Mouse (Mus musculus): ENCODE results near the gene Smok2b. TPM values are rescaled to one million over a fixed set of nuclear protein-coding genes. Genes with fewer than 3 reads are reported as not detected.
"Not testable (repeated sequence)": the region's sequence is repeated elsewhere in the genome, so short reads cannot be mapped to it uniquely, and the experiment has no call there.

Smok2b gene
- total RNA-seq (2014; rRNA removed) (not detected in 2 replicates), polyA plus RNA-seq (2012; rRNA removed) (not detected in 2 replicates)

DNA sequence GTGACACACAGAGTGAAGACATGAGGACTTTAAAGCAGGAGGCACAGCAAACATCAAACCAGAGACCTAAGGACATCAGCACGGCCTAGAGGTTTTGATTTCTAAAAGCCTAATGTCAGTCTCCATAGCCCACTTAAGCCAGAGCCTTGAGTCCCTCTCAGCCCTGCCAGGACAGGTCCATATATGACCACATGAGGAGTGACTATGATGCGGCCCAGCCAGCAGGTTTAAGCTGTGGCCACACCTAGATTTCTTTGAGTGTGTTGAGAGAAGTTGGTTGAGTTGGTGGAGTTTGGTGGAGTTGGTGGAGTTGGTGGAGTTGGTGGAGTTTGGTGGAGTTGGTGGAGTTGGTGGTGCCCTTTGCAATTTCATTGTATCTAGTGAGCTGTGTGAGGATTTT, at the start of gene Smok2b:
TSS of gene Smok2b (plus strand) at position 301 of the 400 bp plus-strand sequence.
- DNase-seq (ENCODE audit: extremely low read depth, low read depth, low spot score); H3K27ac ChIP-seq (replicated peaks; ENCODE audit: insufficient read depth, low read depth, low read length); H3K4me1 ChIP-seq (ENCODE audit: control insufficient read depth, insufficient read depth, low read length); H3K9ac ChIP-seq (ENCODE audit: low read depth, low read length); H3K27me3 ChIP-seq (ENCODE audit: control insufficient read depth, insufficient read depth, low read length); H3K79me2 ChIP-seq (ENCODE audit: control insufficient read depth, insufficient read depth, low read length); H3K4me3 ChIP-seq (ENCODE audit: insufficient read depth, low read depth, low read length); H3K36me3 ChIP-seq (ENCODE audit: control insufficient read depth, insufficient read depth, low read length): not testable (repeated sequence)
- 66% methylated on average over 2 of the region's 2 CpGs for WGBS

DNA sequence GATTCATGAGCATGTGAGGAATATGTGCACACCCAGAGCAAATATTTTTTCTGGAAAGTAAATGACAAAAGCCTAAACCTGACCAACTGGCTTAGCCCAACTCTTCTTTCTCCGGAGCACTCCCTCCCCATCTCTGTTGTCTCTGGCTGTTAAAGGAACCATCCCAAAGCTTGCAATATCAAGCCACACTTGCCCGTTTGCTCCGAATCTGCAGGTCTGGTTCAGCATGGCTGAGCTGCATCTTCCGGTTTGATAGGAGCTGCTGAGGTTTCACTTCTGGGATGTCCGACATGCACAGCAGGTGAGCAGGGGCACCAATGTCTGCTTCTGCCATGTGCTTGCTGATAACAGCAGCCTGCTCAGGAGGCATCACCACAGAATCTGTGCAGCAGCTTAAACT, 49.6 kb upstream of the Smok2b start:
- H3K27ac ChIP-seq (replicated peaks; ENCODE audit: insufficient read depth, low read depth, low read length); H3K36me3 ChIP-seq (ENCODE audit: control insufficient read depth, insufficient read depth, low read length); H3K27me3 ChIP-seq (ENCODE audit: control insufficient read depth, insufficient read depth, low read length); H3K9ac ChIP-seq (ENCODE audit: low read depth, low read length); H3K4me3 ChIP-seq (ENCODE audit: insufficient read depth, low read depth, low read length); DNase-seq (ENCODE audit: extremely low read depth, low read depth, low spot score); H3K4me1 ChIP-seq (ENCODE audit: control insufficient read depth, insufficient read depth, low read length); H3K79me2 ChIP-seq (ENCODE audit: control insufficient read depth, insufficient read depth, low read length): not testable (repeated sequence)
- 86% methylated on average over 5 of the region's 5 CpGs for WGBS

DNA sequence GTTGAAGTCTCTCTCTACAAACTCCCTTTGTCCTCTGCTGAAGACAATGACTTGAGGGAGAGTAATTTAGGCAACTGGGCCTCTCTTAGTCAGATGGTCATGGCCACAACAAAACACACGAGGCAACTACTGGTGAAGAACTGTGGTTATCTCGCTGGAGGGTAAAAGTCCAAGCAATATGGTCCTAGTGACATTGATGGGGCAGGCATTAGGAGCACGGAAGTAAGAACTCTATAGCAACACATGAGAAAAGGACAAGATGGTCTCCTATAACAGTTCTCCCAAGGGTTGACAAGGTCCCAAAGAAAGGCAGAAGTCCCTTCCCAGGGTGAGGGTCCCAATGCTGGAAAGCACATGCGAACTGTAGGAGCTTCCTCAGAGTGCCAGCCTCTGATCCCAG, 47.3 kb upstream of the Smok2b start:
- WGBS, result 60% methylated on average over 3 of the region's 4 CpGs

DNA sequence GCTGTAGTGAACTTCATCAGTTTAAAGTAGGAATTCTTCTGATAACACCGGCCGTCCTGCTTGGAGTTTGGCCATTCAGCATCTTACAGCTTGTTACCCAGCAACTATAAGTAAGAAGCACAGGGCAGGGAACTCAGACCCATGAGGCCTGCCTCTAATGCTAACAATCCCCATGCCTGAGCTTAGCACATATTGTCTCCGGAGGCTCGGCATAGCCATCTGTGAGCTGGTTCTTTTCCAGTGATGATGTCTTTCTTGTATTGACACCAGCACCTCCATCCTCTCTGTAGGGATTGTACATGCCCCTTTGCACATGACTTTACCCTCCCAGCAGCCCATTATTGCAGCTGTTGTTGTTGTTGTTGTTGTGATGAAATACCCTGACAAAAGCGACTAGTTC, 45.5 kb upstream of the Smok2b start:
- H3K9ac ChIP-seq (ENCODE audit: low read depth, low read length); H3K36me3 ChIP-seq (ENCODE audit: control insufficient read depth, insufficient read depth, low read length); H3K4me3 ChIP-seq (ENCODE audit: insufficient read depth, low read depth, low read length); H3K27me3 ChIP-seq (ENCODE audit: control insufficient read depth, insufficient read depth, low read length); H3K4me1 ChIP-seq (ENCODE audit: control insufficient read depth, insufficient read depth, low read length); DNase-seq (ENCODE audit: extremely low read depth, low read depth, low spot score); H3K79me2 ChIP-seq (ENCODE audit: control insufficient read depth, insufficient read depth, low read length); H3K27ac ChIP-seq (replicated peaks; ENCODE audit: insufficient read depth, low read depth, low read length): not testable (repeated sequence)
- WGBS, result 86% methylated on average over 5 of the region's 5 CpGs

More for the DNA sequence above, 47.3 kb upstream of the Smok2b start:
- H3K27me3 ChIP-seq (ENCODE audit: control insufficient read depth, insufficient read depth, low read length); H3K36me3 ChIP-seq (ENCODE audit: control insufficient read depth, insufficient read depth, low read length); H3K27ac ChIP-seq (replicated peaks; ENCODE audit: insufficient read depth, low read depth, low read length); H3K79me2 ChIP-seq (ENCODE audit: control insufficient read depth, insufficient read depth, low read length); H3K4me1 ChIP-seq (ENCODE audit: control insufficient read depth, insufficient read depth, low read length); H3K4me3 ChIP-seq (ENCODE audit: insufficient read depth, low read depth, low read length); DNase-seq (ENCODE audit: extremely low read depth, low read depth, low spot score); H3K9ac ChIP-seq (ENCODE audit: low read depth, low read length): not testable (repeated sequence)

DNA sequence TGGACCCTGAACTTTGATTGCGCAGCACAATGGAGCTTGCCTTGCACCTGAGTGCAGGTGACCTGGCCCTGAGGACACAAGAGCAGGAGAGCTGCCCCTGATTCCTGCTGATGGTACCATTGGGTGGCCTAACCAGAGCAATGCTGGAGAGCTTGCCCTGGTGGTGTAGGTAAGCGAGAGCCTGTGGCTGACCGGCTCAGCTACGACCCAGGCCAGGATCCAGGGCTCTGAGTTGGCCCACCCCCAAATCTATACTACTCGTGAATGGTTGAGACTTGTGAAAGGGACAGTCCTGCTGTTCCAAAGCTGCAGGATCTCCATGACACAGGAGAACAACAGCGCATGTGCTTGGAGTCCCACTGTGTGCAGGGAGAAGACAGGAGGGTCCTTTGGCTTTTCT, 43.5 kb upstream of the Smok2b start:
- not testable (repeated sequence) for H3K9ac ChIP-seq (ENCODE audit: low read depth, low read length); H3K4me3 ChIP-seq (ENCODE audit: insufficient read depth, low read depth, low read length); H3K79me2 ChIP-seq (ENCODE audit: control insufficient read depth, insufficient read depth, low read length); DNase-seq (ENCODE audit: extremely low read depth, low read depth, low spot score); H3K36me3 ChIP-seq (ENCODE audit: control insufficient read depth, insufficient read depth, low read length); H3K27me3 ChIP-seq (ENCODE audit: control insufficient read depth, insufficient read depth, low read length); H3K4me1 ChIP-seq (ENCODE audit: control insufficient read depth, insufficient read depth, low read length); H3K27ac ChIP-seq (replicated peaks; ENCODE audit: insufficient read depth, low read depth, low read length)
- WGBS, result 74% methylated on average over 6 of the region's 6 CpGs

DNA sequence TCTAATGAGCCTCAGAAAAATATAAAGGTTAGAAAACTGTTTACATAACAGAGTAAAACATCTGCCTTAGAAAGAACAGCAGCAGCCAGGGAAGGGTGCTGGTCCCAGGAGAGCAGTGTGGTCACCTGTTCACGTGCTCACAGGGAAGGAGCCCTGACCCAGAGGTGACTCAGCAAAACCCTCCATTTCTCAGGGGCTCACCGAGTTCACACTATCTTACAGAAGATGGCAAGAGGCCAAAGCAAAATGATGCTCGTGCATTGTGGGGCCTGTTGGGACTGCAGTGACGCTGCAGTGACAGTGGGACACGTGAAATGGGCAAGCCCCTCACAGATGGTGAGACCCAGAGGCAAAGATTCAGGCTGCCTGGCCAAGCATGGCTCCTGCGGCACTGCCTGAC, 42.4 kb upstream of the Smok2b start:
- not testable (repeated sequence) for H3K36me3 ChIP-seq (ENCODE audit: control insufficient read depth, insufficient read depth, low read length); H3K27ac ChIP-seq (replicated peaks; ENCODE audit: insufficient read depth, low read depth, low read length); H3K4me1 ChIP-seq (ENCODE audit: control insufficient read depth, insufficient read depth, low read length); H3K9ac ChIP-seq (ENCODE audit: low read depth, low read length); H3K27me3 ChIP-seq (ENCODE audit: control insufficient read depth, insufficient read depth, low read length); H3K79me2 ChIP-seq (ENCODE audit: control insufficient read depth, insufficient read depth, low read length); H3K4me3 ChIP-seq (ENCODE audit: insufficient read depth, low read depth, low read length); DNase-seq (ENCODE audit: extremely low read depth, low read depth, low spot score)
- WGBS, result 60% methylated on average over 6 of the region's 6 CpGs

DNA sequence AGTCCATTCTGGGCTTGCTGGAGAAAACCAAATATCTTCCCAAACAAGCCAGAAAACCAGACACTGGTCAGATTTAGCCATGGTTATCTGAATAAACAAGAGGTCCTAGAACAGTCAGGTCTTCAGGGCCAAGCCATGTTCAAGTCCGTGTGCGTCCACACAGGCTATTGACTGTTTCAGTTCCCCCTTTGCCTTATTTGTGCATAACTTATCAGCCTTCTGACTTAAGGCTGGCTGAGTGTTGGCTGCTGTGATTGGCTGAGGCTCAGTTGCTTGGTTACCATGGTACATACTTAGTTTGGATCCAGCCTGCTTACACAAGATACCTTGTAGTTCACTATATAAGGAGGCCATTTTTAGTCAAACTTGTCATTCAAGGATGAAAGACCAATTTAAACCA, 41.2 kb upstream of the Smok2b start:
- H3K27ac ChIP-seq (replicated peaks; ENCODE audit: insufficient read depth, low read depth, low read length); DNase-seq (ENCODE audit: extremely low read depth, low read depth, low spot score); H3K79me2 ChIP-seq (ENCODE audit: control insufficient read depth, insufficient read depth, low read length); H3K4me1 ChIP-seq (ENCODE audit: control insufficient read depth, insufficient read depth, low read length); H3K9ac ChIP-seq (ENCODE audit: low read depth, low read length); H3K4me3 ChIP-seq (ENCODE audit: insufficient read depth, low read depth, low read length); H3K27me3 ChIP-seq (ENCODE audit: control insufficient read depth, insufficient read depth, low read length); H3K36me3 ChIP-seq (ENCODE audit: control insufficient read depth, insufficient read depth, low read length): not testable (repeated sequence)
- WGBS, result 87% methylated on average over 2 of the region's 2 CpGs

DNA sequence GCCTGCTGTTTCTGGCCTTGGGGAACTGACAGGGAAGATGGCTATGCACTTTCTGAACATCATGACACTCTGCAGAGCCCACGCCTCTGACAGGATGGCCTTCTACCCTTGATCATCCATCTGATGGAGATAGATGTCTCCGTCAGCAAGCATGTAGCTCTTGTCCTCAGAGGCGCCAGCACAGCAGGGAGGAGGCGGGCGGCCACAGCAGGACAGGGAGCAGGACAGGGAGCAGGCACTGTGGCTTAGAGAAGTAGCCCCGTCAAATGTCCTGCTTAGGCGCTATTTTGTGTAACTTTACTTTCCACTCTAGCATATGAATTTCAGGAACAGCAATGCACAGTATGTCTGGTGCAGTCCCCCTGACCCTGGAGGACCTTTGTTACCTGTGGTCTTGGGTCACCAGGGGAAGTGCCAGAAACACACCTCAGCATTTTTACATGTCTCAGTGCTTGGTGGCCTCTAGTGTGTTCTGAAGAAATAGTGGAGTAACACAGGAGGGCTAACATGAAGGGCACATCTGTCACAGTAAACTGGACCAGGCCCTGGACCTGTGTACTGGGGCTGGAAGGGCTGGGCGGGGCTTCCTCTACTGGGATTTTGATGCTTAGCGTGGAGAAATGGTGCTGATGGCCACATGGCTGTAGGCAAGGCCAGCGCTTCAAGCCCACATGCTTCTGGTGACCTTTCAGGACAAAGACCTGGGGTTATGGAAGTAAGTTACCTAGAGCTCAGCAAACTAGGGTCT, 39.0 kb upstream of the Smok2b start:
- not testable (repeated sequence) for H3K79me2 ChIP-seq (ENCODE audit: control insufficient read depth, insufficient read depth, low read length); H3K36me3 ChIP-seq (ENCODE audit: control insufficient read depth, insufficient read depth, low read length); H3K27ac ChIP-seq (replicated peaks; ENCODE audit: insufficient read depth, low read depth, low read length); DNase-seq (ENCODE audit: extremely low read depth, low read depth, low spot score); H3K4me1 ChIP-seq (ENCODE audit: control insufficient read depth, insufficient read depth, low read length); H3K27me3 ChIP-seq (ENCODE audit: control insufficient read depth, insufficient read depth, low read length); H3K9ac ChIP-seq (ENCODE audit: low read depth, low read length); H3K4me3 ChIP-seq (ENCODE audit: insufficient read depth, low read depth, low read length)
- WGBS, result 81% methylated on average over 10 of the region's 10 CpGs

DNA sequence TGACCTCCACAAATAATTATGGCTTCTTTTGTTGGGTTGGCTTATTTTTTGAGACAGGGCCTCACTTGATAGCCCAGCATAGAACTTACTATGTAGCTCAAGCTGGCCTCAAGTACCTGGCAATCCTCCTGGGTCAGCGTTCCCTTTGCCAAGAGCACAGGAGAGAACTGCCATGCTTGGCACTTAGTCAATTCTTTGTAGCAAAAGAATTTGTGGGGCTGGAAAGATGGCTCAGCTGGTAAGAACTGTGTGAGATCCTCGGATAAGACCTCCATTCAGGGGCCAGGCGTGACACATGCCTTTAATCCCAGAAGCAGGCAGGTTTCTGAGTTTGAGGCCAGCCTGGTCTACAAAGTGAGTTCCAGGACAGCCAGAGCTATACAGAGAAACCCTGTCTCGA, 33.6 kb upstream of the Smok2b start:
- H3K27ac ChIP-seq (replicated peaks; ENCODE audit: insufficient read depth, low read depth, low read length); H3K36me3 ChIP-seq (ENCODE audit: control insufficient read depth, insufficient read depth, low read length); DNase-seq (ENCODE audit: extremely low read depth, low read depth, low spot score); H3K4me3 ChIP-seq (ENCODE audit: insufficient read depth, low read depth, low read length); H3K27me3 ChIP-seq (ENCODE audit: control insufficient read depth, insufficient read depth, low read length); H3K4me1 ChIP-seq (ENCODE audit: control insufficient read depth, insufficient read depth, low read length); H3K79me2 ChIP-seq (ENCODE audit: control insufficient read depth, insufficient read depth, low read length); H3K9ac ChIP-seq (ENCODE audit: low read depth, low read length): not testable (repeated sequence)
- 59% methylated on average over 4 of the region's 4 CpGs for WGBS
